Mouse (Mus musculus): ENCODE data around the gene Tmem143. TPM values are rescaled to one million over a fixed set of nuclear protein-coding genes. Genes with fewer than 3 reads are reported as not detected.

The Tmem143 gene
- polyA plus RNA-seq (2012; rRNA removed): 21.2 and 21.7 TPM in 2 replicates

GRCm38 (mm10) chr7:45896517-45897257 lies at the start of gene Tmem143, which contains the start of gene Syngr4:
Gene Tmem143, plus strand, starts transcription at chr7:45896941.
Gene Syngr4, minus strand, starts transcription at chr7:45896714.

GRCm38 (mm10) chr7:45872624-45873023 lies 24.1 kb upstream of the Tmem143 start, which contains the start of gene Kdelr1:
Gene Kdelr1, plus strand, starts transcription at chr7:45872772.

GRCm38 (mm10) chr7:45878278-45878677 lies 18.5 kb upstream of the Tmem143 start, which contains the start of gene Grin2d:
Gene Grin2d, minus strand, starts transcription at chr7:45878378.

GRCm38 (mm10) chr7:45921242-45921621 lies 24.5 kb downstream of the Tmem143 start, which contains the start of gene Emp3:
Gene Emp3, minus strand, starts transcription at chr7:45921404.

GRCm38 (mm10) chr7:45923762-45924428 lies 27.2 kb downstream of the Tmem143 start, which contains the start of gene Ccdc114:
Gene Ccdc114, plus strand, starts transcription at chr7:45924072.

Other genes starting within 250 kb of the Tmem143 start
- 40.4 and 57.4 TPM in 2 replicates for gene Fut2, start 230.5 kb upstream of the Tmem143 start, polyA plus RNA-seq (2012; rRNA removed)
- gene Ntn5, start 212.9 kb upstream of the Tmem143 start, polyA plus RNA-seq (2012; rRNA removed): 0.94 and 3.5 TPM in 2 replicates
- 0.08 and 0.23 TPM in 2 replicates for gene Sec1, start 202.5 kb upstream of the Tmem143 start, polyA plus RNA-seq (2012; rRNA removed)
- gene Car11, start 197.1 kb upstream of the Tmem143 start, polyA plus RNA-seq (2012; rRNA removed): 7.3 and 11.6 TPM in 2 replicates
- 8.9 and 12.6 TPM in 2 replicates for gene Dbp, start 191.9 kb upstream of the Tmem143 start, polyA plus RNA-seq (2012; rRNA removed)
- 950 and 1,663 TPM in 2 replicates for gene Rpl18, start 181.5 kb upstream of the Tmem143 start, polyA plus RNA-seq (2012; rRNA removed)
- gene Sphk2, start 178.9 kb upstream of the Tmem143 start, polyA plus RNA-seq (2012; rRNA removed): 62.1 and 73.9 TPM in 2 replicates
- 134 and 147 TPM in 2 replicates for gene Fam83e, start 175.7 kb upstream of the Tmem143 start, polyA plus RNA-seq (2012; rRNA removed)
- gene Spaca4, start 171.1 kb upstream of the Tmem143 start, polyA plus RNA-seq (2012; rRNA removed): not detected in 2 replicates
- 1.4 and 2.2 TPM in 2 replicates for gene Lmtk3, start 113.2 kb upstream of the Tmem143 start, polyA plus RNA-seq (2012; rRNA removed)
- 28.3 and 35.1 TPM in 2 replicates for gene Sult2b1, start 112.3 kb upstream of the Tmem143 start, polyA plus RNA-seq (2012; rRNA removed)
- 35.8 and 65.2 TPM in 2 replicates for gene Cyth2, start 82.4 kb upstream of the Tmem143 start, polyA plus RNA-seq (2012; rRNA removed)
- gene Kcnj14, start 72.2 kb upstream of the Tmem143 start, polyA plus RNA-seq (2012; rRNA removed): 0.02 and 0.05 TPM in 2 replicates
- gene Grwd1, start 66.0 kb upstream of the Tmem143 start, polyA plus RNA-seq (2012; rRNA removed): 7.6 TPM in 2 replicates
- 141 and 144 TPM in 2 replicates for gene Kdelr1, start 24.2 kb upstream of the Tmem143 start, polyA plus RNA-seq (2012; rRNA removed)
- 2.1 and 3.5 TPM in 2 replicates for gene Grin2d, start 18.6 kb upstream of the Tmem143 start, polyA plus RNA-seq (2012; rRNA removed)
- 0.11 and 0.23 TPM in 2 replicates for gene Syngr4, start 227 bp upstream of the Tmem143 start, polyA plus RNA-seq (2012; rRNA removed)
- 123 and 138 TPM in 2 replicates for gene Emp3, start 24.5 kb downstream of the Tmem143 start, polyA plus RNA-seq (2012; rRNA removed)
- 0.82 and 1.2 TPM in 2 replicates for gene Ccdc114, start 27.1 kb downstream of the Tmem143 start, polyA plus RNA-seq (2012; rRNA removed)
- 0.22 and 0.79 TPM in 2 replicates for gene Abcc6, start 133.4 kb downstream of the Tmem143 start, polyA plus RNA-seq (2012; rRNA removed)
- gene Nomo1, start 136.8 kb downstream of the Tmem143 start, polyA plus RNA-seq (2012; rRNA removed): 8.3 and 12.3 TPM in 2 replicates
- 1.9 and 3.3 TPM in 2 replicates for gene Kcnj11, start 203.8 kb downstream of the Tmem143 start, polyA plus RNA-seq (2012; rRNA removed)

Data from stomach, adult 2 months (tissue).